Mouse (Mus musculus): ENCODE measurements at regions not wholly inside any gene's neighbourhood (a gene's known extent, or its start where the extent isn't known, plus 50 kb on each side); places are given as distances from the start of the nearest gene placed in this dataset.
A peak's percentile ranks its signal among the peaks of the same experiment; 100 is the strongest.

GRCm38 (mm10) chr19:42673133-42673532 lies 60.5 kb upstream of the Loxl4 start:
- peak; percentile 44 for DNase-seq (ENCODE audit: low spot score)

GRCm38 (mm10) chr19:42669886-42670285 lies 57.3 kb upstream of the Loxl4 start:
- DNase-seq (ENCODE audit: low spot score) = no peak

GRCm38 (mm10) chr19:42668385-42669098 lies 55.9 kb upstream of the Loxl4 start:
- DNase-seq (ENCODE audit: low spot score) = no peak

- DNase-seq (ENCODE audit: low spot score) = no peak
These were observed 54.3 kb upstream of the Loxl4 start for GRCm38 (mm10) chr19:42666906-42667305.
